Mouse (Mus musculus) kidney, adult 2 months (tissue): ENCODE results near the gene 5730522E02Rik. TPM values are rescaled to one million over a fixed set of nuclear protein-coding genes. Genes with fewer than 3 reads are reported as not detected.
"Not testable (repeated sequence)": the region's sequence is repeated elsewhere in the genome, so short reads cannot be mapped to it uniquely, and the experiment has no call there.

Experiments used
- DNase-seq: peaks from one replicate; pipeline ENCODE4 v3.0.0; 2021
- H3K27ac ChIP-seq: fragments of 200-500 bp; 2 replicates; pipeline ENCODE4 v1.5.1; 2012; ENCODE audit warnings: low read depth, low read length, control low read depth, inconsistent platforms; ENCODE audit not compliant: insufficient read depth
- H3K27me3 ChIP-seq: fragments of 200-500 bp; replicated peaks from 2 replicates; pipeline ENCODE4 v1.6.1; 2012; ENCODE audit warnings: mild to moderate bottlenecking, moderate library complexity, low read length, inconsistent platforms; ENCODE audit not compliant: control insufficient read depth, insufficient read depth
- H3K36me3 ChIP-seq: fragments of 200-500 bp; 2 replicates; pipeline ENCODE4 v1.6.1; 2012; ENCODE audit warnings: mild to moderate bottlenecking, moderate library complexity, low read length, inconsistent platforms; ENCODE audit not compliant: control insufficient read depth, insufficient read depth
- H3K4me1 ChIP-seq: fragments of 200-500 bp; 2 replicates; pipeline ENCODE4 v1.6.1; 2011; ENCODE audit warnings: low read length; ENCODE audit not compliant: control insufficient read depth, insufficient read depth
- H3K4me3 ChIP-seq: fragments of 200-500 bp; 2 replicates; pipeline ENCODE4 v1.5.1; 2011; ENCODE audit warnings: mild to moderate bottlenecking, low read depth, low read length, control low read depth; ENCODE audit not compliant: insufficient read depth
- CTCF ChIP-seq: fragments of 200-500 bp; conservative IDR thresholded peaks from 2 replicates; pipeline ENCODE4 v1.5.1; 2011; ENCODE audit warnings: low read depth, mild to moderate bottlenecking, control low read depth, low read length, moderate library complexity, mixed read lengths; ENCODE audit not compliant: insufficient read depth, insufficient read length
- POLR2A ChIP-seq: fragments of 200-500 bp; IDR thresholded peaks from one replicate; pipeline ENCODE4 v1.6.1; 2011; ENCODE audit warnings: low read depth, low read length, control low read depth
- WGBS: fragments of 180-500 bp; shearing (Covaris S2); methylation state at CpG from one replicate; pipeline ENCODE4 v1.1.7; 2018; 5-methylcytosine and 5-hydroxymethylcytosine counted together
- polyA plus RNA-seq: library from polyadenylated mRNA; depleted of rRNA; stranded (reverse); fragments of >200 nt; gene quantifications from 2 replicates; pipeline ENCODE4 v1.2.3, GENCODE M21; 2012; rRNA removed

Gene 5730522E02Rik
- 0.06 TPM in 1 of 2 replicates, not detected in the other for polyA plus RNA-seq

DNA sequence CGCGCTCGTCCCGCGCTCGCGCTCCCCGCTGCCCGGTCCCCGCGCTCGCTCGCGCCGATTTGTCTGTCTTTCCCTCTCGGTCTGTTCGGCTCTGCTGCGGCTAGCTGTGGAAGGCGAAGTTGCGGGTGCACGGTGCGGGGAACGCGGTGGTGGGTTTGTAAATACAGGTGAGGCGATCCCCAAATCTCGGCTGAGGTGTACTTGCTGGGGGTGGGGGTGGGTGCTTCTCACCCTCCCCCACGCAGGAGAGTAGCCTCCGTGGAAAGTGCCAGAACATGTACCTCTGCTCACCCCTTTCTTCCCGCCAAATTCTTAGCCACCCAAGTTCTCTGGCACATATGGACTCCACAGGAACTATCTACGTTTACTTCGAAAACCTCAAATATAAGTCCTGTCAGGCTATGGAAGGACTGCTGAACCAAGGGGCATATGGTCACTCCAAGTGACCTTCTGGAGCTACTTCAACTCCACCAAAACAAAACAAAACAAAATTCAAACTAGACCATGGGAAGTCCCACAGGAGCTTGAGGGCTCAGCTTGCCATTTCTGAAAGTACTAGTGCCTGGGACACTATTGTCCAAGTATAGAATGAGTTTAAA lies at the start of gene 5730522E02Rik:
Gene 5730522E02Rik (minus strand): TSS at position 182 of the 599 bp plus-strand sequence.
- TF ChIP-seq POLR2A (no peak), CTCF (no peak)
- no peaks in the 10 kb centered on the region for H3K27me3 ChIP-seq
- peak within 1 kb of the TSS; percentile 68 for H3K4me3 ChIP-seq
- 2% methylated on average over 31 of the region's 31 CpGs for WGBS
- DNase-seq: peak; percentile 19
- H3K36me3 ChIP-seq: no peaks in the 10 kb centered on the region
- peak within 1 kb of the TSS; percentile 73 for H3K27ac ChIP-seq
- H3K4me1 ChIP-seq: peaks cover 5% of the 10 kb centered on the region; the same call in 1 of the 2 replicates

GRCm38 (mm10) chr11:26236540-26236939 lies 26.0 kb upstream of the 5730522E02Rik start:
- Histone ChIP-seq H3K4me1 (no peaks in the 10 kb centered on the region), H3K27me3 (no peaks in the 10 kb centered on the region), H3K36me3 (no peaks in the 10 kb centered on the region), H3K27ac (no peak overlapping the region), H3K4me3 (no peak overlapping the region)
- DNase-seq: no peak
- WGBS: 80% methylated on average over 1 of the region's 1 CpGs
- no peak for TF ChIP-seq POLR2A

DNA sequence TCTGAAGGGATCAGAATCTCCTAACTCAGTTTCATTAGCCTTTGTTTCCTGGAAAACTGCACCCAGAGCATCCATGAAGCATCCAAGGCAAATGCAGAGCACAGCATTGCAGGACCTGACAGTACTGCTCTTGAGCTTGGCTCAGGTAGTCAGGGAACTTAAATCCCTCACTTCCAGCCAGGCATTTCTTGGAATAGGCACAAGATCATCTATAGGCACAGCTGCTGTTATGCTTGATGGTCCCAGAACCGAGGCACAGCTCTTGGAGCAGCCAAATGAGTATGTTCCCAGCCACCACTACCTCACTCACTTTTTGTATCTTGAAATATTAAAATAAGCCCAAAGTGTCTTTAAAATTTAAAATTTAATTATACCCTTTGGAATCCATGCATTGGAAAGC lies 19.3 kb upstream of the 5730522E02Rik start:
- Histone ChIP-seq H3K27ac (no peak overlapping the region), H3K27me3 (no peaks in the 10 kb centered on the region), H3K4me3 (no peak overlapping the region), H3K4me1 (no peaks in the 10 kb centered on the region), H3K36me3 (no peaks in the 10 kb centered on the region)
- TF ChIP-seq POLR2A (no peak), CTCF (no peak)
- 78% methylated on average over 1 of the region's 1 CpGs for WGBS
- no peak for DNase-seq

DNA sequence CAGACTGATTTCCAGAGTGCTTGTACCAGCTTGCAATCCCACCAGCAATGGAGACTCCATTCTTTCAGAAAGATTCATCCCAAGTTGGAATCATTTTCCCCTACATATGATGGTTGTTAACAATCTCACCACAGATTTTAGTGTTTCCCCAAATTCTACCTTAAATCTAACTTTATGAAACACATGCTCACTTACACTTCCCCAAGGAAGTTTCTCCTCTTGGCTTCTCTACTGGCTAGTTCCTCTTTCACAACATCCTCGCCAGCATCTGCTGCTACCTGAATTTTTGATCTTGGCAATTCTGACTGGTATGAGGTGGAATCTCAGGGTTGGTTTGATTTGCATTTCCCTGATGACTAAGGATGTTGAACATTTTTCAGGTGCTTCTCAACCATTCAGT lies 3.1 kb upstream of the 5730522E02Rik start:
- not testable (repeated sequence) for H3K27me3 ChIP-seq, DNase-seq, H3K4me3 ChIP-seq, H3K36me3 ChIP-seq, H3K4me1 ChIP-seq, H3K27ac ChIP-seq
- WGBS: 97% methylated on average over 1 of the region's 1 CpGs

GRCm38 (mm10) chr11:26209811-26210581 lies 567 bp downstream of the 5730522E02Rik start:
- TF ChIP-seq CTCF (no peak), POLR2A (no peak)
- Histone ChIP-seq H3K36me3 (no peaks in the 10 kb centered on the region), H3K27me3 (no peaks in the 10 kb centered on the region), H3K27ac (peak overlapping the region; percentile 73), H3K4me1 (peaks cover 5% of the 10 kb centered on the region; the same call in 1 of the 2 replicates), H3K4me3 (peak overlapping the region; percentile 68)
- DNase-seq: peak; percentile 85
- WGBS: 3% methylated on average over 66 of the region's 73 CpGs

DNA sequence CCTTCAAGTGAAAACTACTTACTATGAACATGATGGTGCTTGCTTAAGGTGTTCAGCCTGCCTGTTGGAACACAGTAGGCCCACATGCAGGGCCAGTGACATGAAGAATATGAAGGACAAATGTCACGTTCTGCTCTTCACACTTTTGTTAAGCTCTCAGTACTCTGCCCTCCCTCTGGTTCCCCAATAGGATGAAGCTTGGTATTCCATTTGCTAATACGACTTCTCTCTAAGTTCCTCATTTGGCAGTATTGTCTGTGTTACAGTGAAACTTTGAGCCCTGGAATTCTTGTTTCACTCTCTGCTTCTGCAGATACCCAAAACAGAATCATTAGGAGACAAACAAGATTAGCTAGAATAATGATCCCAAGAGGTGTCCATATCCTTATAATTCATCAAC lies 7.1 kb downstream of the 5730522E02Rik start:
- H3K36me3 ChIP-seq: no peaks in the 10 kb centered on the region
- no peaks in the 10 kb centered on the region for H3K4me1 ChIP-seq
- 85% methylated on average over 2 of the region's 2 CpGs for WGBS
- no peaks in the 10 kb centered on the region for H3K27me3 ChIP-seq
- no peak for DNase-seq
- no peak overlapping the region for H3K27ac ChIP-seq
- no peak overlapping the region for H3K4me3 ChIP-seq
- TF ChIP-seq POLR2A: no peak
- TF ChIP-seq CTCF: no peak

- 76% methylated on average over 5 of the region's 5 CpGs for WGBS
- Histone ChIP-seq H3K27me3 (no peaks in the 10 kb centered on the region), H3K4me1 (no peaks in the 10 kb centered on the region), H3K27ac (no peak overlapping the region), H3K36me3 (no peaks in the 10 kb centered on the region), H3K4me3 (no peak overlapping the region)
- no peak for DNase-seq
- TF ChIP-seq CTCF (no peak), POLR2A (no peak)
These were observed 7.7 kb downstream of the 5730522E02Rik start for GRCm38 (mm10) chr11:26202842-26203241.
